Mouse (Mus musculus) heart, embryonic 15.5 days (tissue): ENCODE results near the gene Lrp11. TPM values are rescaled to one million over a fixed set of nuclear protein-coding genes. Genes with fewer than 3 reads are reported as not detected.
A peak's percentile ranks its signal among the peaks of the same experiment; 100 is the strongest.

Source experiments
- ATAC-seq: fragments of 200-750 bp; cut with Nextera tagmentation; replicated peaks from 2 replicates; pipeline ENCODE4 v1.8.0; 2017; ENCODE audit warnings: low read depth, moderate TSS enrichment; ENCODE audit not compliant: insufficient number of reproducible peaks, insufficient read depth, low FRiP score
- H3K27ac ChIP-seq: fragments of 300-500 bp; sonication (generic); 2 replicates; pipeline ENCODE4 v1.5.1; 2015; ENCODE audit warnings: mild to moderate bottlenecking, inconsistent platforms
- H3K27me3 ChIP-seq: fragments of 300-500 bp; sonication (generic); 2 replicates; pipeline ENCODE4 v1.6.1; 2015; ENCODE audit warnings: inconsistent platforms
- H3K36me3 ChIP-seq: fragments of 300-500 bp; sonication (generic); 2 replicates; pipeline ENCODE4 v1.6.1; 2015; ENCODE audit warnings: mild to moderate bottlenecking, inconsistent platforms
- H3K4me1 ChIP-seq: fragments of 300-500 bp; sonication (generic); replicated peaks from 2 replicates; pipeline ENCODE4 v1.6.1; 2015; ENCODE audit warnings: inconsistent platforms
- H3K4me2 ChIP-seq: fragments of 300-500 bp; sonication (generic); 2 replicates; pipeline ENCODE4 v1.6.1; 2015; ENCODE audit warnings: inconsistent platforms, mild to moderate bottlenecking, moderate library complexity
- H3K4me3 ChIP-seq: fragments of 300-500 bp; sonication (generic); 2 replicates; pipeline ENCODE4 v1.5.1; 2015; ENCODE audit warnings: mild to moderate bottlenecking, inconsistent platforms
- H3K9ac ChIP-seq: fragments of 300-500 bp; sonication (generic); 2 replicates; pipeline ENCODE4 v1.6.1; 2015; ENCODE audit warnings: mild to moderate bottlenecking, inconsistent platforms
- H3K9me3 ChIP-seq: fragments of 300-500 bp; sonication (generic); replicated peaks from 2 replicates; pipeline ENCODE4 v1.6.1; 2016; ENCODE audit warnings: inconsistent platforms
- WGBS: fragments of 180-500 bp; shearing (Covaris S2); methylation state at CpG from one replicate; pipeline ENCODE4 v1.1.7; 2015; ENCODE audit warnings: mixed read lengths; 5-methylcytosine and 5-hydroxymethylcytosine counted together
- polyA plus RNA-seq: library from polyadenylated mRNA; unstranded; fragments of >200 nt; fragmentation: Nextera tagmentation; extraction: Ambion mirVana; gene quantifications from 2 replicates; pipeline ENCODE4 v1.2.1, GENCODE M21; 2015

Lrp11 gene
- polyA plus RNA-seq, 1 experiment from 2014 or later, result 1.1 TPM

GRCm38 (mm10) chr10:7664027-7664526 is 74.5 kb downstream of the Lrp11 start:
- WGBS, result 49% methylated on average over 6 of the region's 6 CpGs
- Histone ChIP-seq H3K27me3 (no peaks in the 10 kb centered on the region), H3K4me2 (peak overlapping the region; percentile 81), H3K27ac (peak overlapping the region; percentile 95; the same call in 1 of the 2 replicates), H3K36me3 (no peaks in the 10 kb centered on the region), H3K4me1 (peaks cover 21% of the 10 kb centered on the region), H3K9me3 (no peaks in the 10 kb centered on the region), H3K9ac (peak overlapping the region; percentile 95), H3K4me3 (peak overlapping the region; percentile 80)
- ATAC-seq, result no peak

- H3K4me1 ChIP-seq, result peaks cover 21% of the 10 kb centered on the region
- no peaks in the 10 kb centered on the region for H3K36me3 ChIP-seq
- H3K9me3 ChIP-seq, result no peaks in the 10 kb centered on the region
- no peak overlapping the region for H3K4me2 ChIP-seq
- no peak overlapping the region for H3K27ac ChIP-seq
- H3K9ac ChIP-seq, result no peak overlapping the region
- H3K27me3 ChIP-seq, result no peaks in the 10 kb centered on the region
- no peak for ATAC-seq
- WGBS, result 86% methylated on average over 1 of the region's 1 CpGs
- H3K4me3 ChIP-seq, result no peak overlapping the region
These were observed 75.3 kb downstream of the Lrp11 start for GRCm38 (mm10) chr10:7664889-7665288.

- Histone ChIP-seq H3K27ac (peak within 1 kb of the TSS; percentile 80), H3K4me1 (peaks cover 19% of the 10 kb centered on the region), H3K36me3 (peaks cover 11% of the 10 kb centered on the region; the same call in 1 of the 2 replicates), H3K4me3 (peak within 1 kb of the TSS; percentile 82), H3K4me2 (peak within 1 kb of the TSS; percentile 79), H3K27me3 (no peaks in the 10 kb centered on the region), H3K9me3 (no peaks in the 10 kb centered on the region), H3K9ac (peak within 1 kb of the TSS; percentile 77)
- ATAC-seq, result peak; percentile 75
- under 1% methylated on average over 24 of the region's 24 CpGs for WGBS
These were observed 77.8 kb downstream of the Lrp11 start, which contains the start of gene Nup43 for GRCm38 (mm10) chr10:7667342-7667802. Gene Nup43, plus strand, starts transcription at chr10:7667503.

GRCm38 (mm10) chr10:7673673-7674072 is 84.1 kb downstream of the Lrp11 start:
- 62% methylated on average over 1 of the region's 1 CpGs for WGBS
- H3K27me3 ChIP-seq, result no peaks in the 10 kb centered on the region
- no peak overlapping the region for H3K4me2 ChIP-seq
- no peaks in the 10 kb centered on the region for H3K9me3 ChIP-seq
- no peak overlapping the region for H3K9ac ChIP-seq
- H3K36me3 ChIP-seq, result peaks cover 41% of the 10 kb centered on the region
- 0 out of 2 replicates have a peak, but pooled peaks cover under 1% of the 10 kb centered on the region for H3K4me1 ChIP-seq
- ATAC-seq, result no peak
- no peak overlapping the region for H3K27ac ChIP-seq
- H3K4me3 ChIP-seq, result no peak overlapping the region

Other genes with a start within 250 kb of the Lrp11 start
- gene Ulbp1, start 116.2 kb upstream of the Lrp11 start, polyA plus RNA-seq, result 5.9 and 7.4 TPM in 2 replicates
- gene Nup43, start 77.7 kb downstream of the Lrp11 start, polyA plus RNA-seq, result 26.8 and 31.3 TPM in 2 replicates
- gene Pcmt1, start 91.3 kb downstream of the Lrp11 start, polyA plus RNA-seq, result 122 and 124 TPM in 2 replicates
- gene Lats1, start 91.4 kb downstream of the Lrp11 start, polyA plus RNA-seq, result 2.9 and 4.2 TPM in 2 replicates
- gene Katna1, start 136.2 kb downstream of the Lrp11 start, polyA plus RNA-seq, result 30.3 and 32.8 TPM in 2 replicates
- 77.7 and 86.1 TPM in 2 replicates for gene Ginm1, start 203.0 kb downstream of the Lrp11 start, polyA plus RNA-seq
- gene Ppil4, start 203.1 kb downstream of the Lrp11 start, polyA plus RNA-seq, result 28.2 and 29.2 TPM in 2 replicates
- gene Zc3h12d, start 242.7 kb downstream of the Lrp11 start, polyA plus RNA-seq, result 0.20 and 0.36 TPM in 2 replicates